Mouse (Mus musculus) right cerebral cortex, adult 2 months (tissue): ENCODE measurements around the gene Zswim1.
A peak's percentile ranks its signal among the peaks of the same experiment; 100 is the strongest.
"Not testable (repeated sequence)": the region's sequence is repeated elsewhere in the genome, so short reads cannot be mapped to it uniquely, and the experiment has no call there.

ENCODE experiments used
- DNase-seq, 2 experiments: peaks; one replicate each; pipeline ENCODE4 v3.0.0; 2021 to 2022; ENCODE audit warnings: low spot score in 2 of 2

Gene Zswim1

GRCm38 (mm10) chr2:164828437-164828836 is 6.0 kb downstream of the Zswim1 start, which contains the start of gene Spata25:
TSS of gene Spata25 (minus strand) at chr2:164828537.
- no peak for DNase-seq

- no peak for DNase-seq
Measured at GRCm38 (mm10) chr2:164829090-164829489, 6.6 kb downstream of the Zswim1 start.

GRCm38 (mm10) chr2:164831029-164831428 is 8.5 kb downstream of the Zswim1 start:
- no peak for DNase-seq

- peak in 1 of 2 experiments; percentile 36 for DNase-seq
Measured at GRCm38 (mm10) chr2:164832032-164832747, 9.7 kb downstream of the Zswim1 start.

- DNase-seq = peak; percentile 78 to 83
Measured at GRCm38 (mm10) chr2:164832748-164833301, 10.3 kb downstream of the Zswim1 start, which contains the start of gene Ctsa. TSS of gene Ctsa (plus strand) at chr2:164832873.

- DNase-seq = peak; percentile 89 to 95
Measured at GRCm38 (mm10) chr2:164833314-164833959, 11.0 kb downstream of the Zswim1 start, which contains the start of gene Neurl2. TSS of gene Neurl2 (minus strand) at chr2:164833456.

GRCm38 (mm10) chr2:164834531-164834930 is 12.0 kb downstream of the Zswim1 start:
- DNase-seq = peak in 1 of 2 experiments; percentile 51

- DNase-seq = no peak
Measured at GRCm38 (mm10) chr2:164835164-164835563, 12.7 kb downstream of the Zswim1 start.

GRCm38 (mm10) chr2:164845782-164846181 is 23.3 kb downstream of the Zswim1 start:
- no peak for DNase-seq

- no peak for DNase-seq
Measured at GRCm38 (mm10) chr2:164850061-164850460, 27.6 kb downstream of the Zswim1 start.

- not testable (repeated sequence) for DNase-seq
Measured at GRCm38 (mm10) chr2:164855572-164855971, 33.1 kb downstream of the Zswim1 start.

- no peak for DNase-seq
Measured at GRCm38 (mm10) chr2:164856309-164857100, 34.0 kb downstream of the Zswim1 start.

- DNase-seq = peak in 1 of 2 experiments; percentile 39
Measured at GRCm38 (mm10) chr2:164857101-164857821, 34.8 kb downstream of the Zswim1 start, which contains the start of gene Pltp. TSS of gene Pltp (minus strand) at chr2:164857711.

GRCm38 (mm10) chr2:164857842-164858553 is 35.5 kb downstream of the Zswim1 start:
- DNase-seq = no peak

- DNase-seq = no peak
Measured at GRCm38 (mm10) chr2:164859155-164859554, 36.7 kb downstream of the Zswim1 start.

- DNase-seq = no peak
Measured at GRCm38 (mm10) chr2:164859640-164860432, 37.4 kb downstream of the Zswim1 start.

GRCm38 (mm10) chr2:164861094-164861493 is 38.6 kb downstream of the Zswim1 start:
- no peak for DNase-seq

GRCm38 (mm10) chr2:164862179-164862861 is 39.8 kb downstream of the Zswim1 start:
- no peak for DNase-seq

GRCm38 (mm10) chr2:164863411-164863810 is 40.9 kb downstream of the Zswim1 start:
- not testable (repeated sequence) for DNase-seq
